Mouse (Mus musculus): ENCODE results near the gene Zfp263. TPM values are rescaled to one million over a fixed set of nuclear protein-coding genes. Genes with fewer than 3 reads are reported as not detected.

Zfp263 gene
- polyA plus RNA-seq, 1 experiment from 2014 or later: 50.5 TPM

- Histone ChIP-seq H3K36me3 (peaks cover 47% of the 10 kb centered on the region), H3K9me3 (peaks cover 27% of the 10 kb centered on the region), H3K27ac (no peak overlapping the region), H3K4me1 (replicated peaks) (peaks cover 31% of the 10 kb centered on the region), H3K9ac (peak overlapping the region; percentile 35; the same call in 1 of the 2 replicates), H3K4me2 (peak overlapping the region; percentile 97), H3K27me3 (no peaks in the 10 kb centered on the region), H3K4me3 (peak overlapping the region; percentile 81)
- 92% methylated on average over 4 of the region's 4 CpGs for WGBS
- no peak for ATAC-seq (ENCODE audit: low FRiP score)
Observed at GRCm38 (mm10) chr16:3745656-3746055, 1.8 kb downstream of the Zfp263 start.

- WGBS: 97% methylated on average over 3 of the region's 3 CpGs
Observed at GRCm38 (mm10) chr16:3748976-3749375, 5.1 kb downstream of the Zfp263 start.

GRCm38 (mm10) chr16:3771603-3772002 is 27.7 kb downstream of the Zfp263 start:
- H3K4me1 ChIP-seq (replicated peaks): no peaks in the 10 kb centered on the region
- no peak for ATAC-seq (ENCODE audit: low FRiP score)
- no peak overlapping the region for H3K4me3 ChIP-seq
- H3K27ac ChIP-seq: no peak overlapping the region
- no peaks in the 10 kb centered on the region for H3K27me3 ChIP-seq
- WGBS: 94% methylated on average over 4 of the region's 4 CpGs
- H3K36me3 ChIP-seq: peaks cover 18% of the 10 kb centered on the region
- peaks cover 5% of the 10 kb centered on the region; the same call in 1 of the 2 replicates for H3K9me3 ChIP-seq
- H3K4me2 ChIP-seq: no peak overlapping the region
- H3K9ac ChIP-seq: no peak overlapping the region

More at GRCm38 (mm10) chr16:3748976-3749375, 5.1 kb downstream of the Zfp263 start:
- Histone ChIP-seq H3K9ac (no peak overlapping the region), H3K9me3 (peaks cover 30% of the 10 kb centered on the region), H3K27ac (no peak overlapping the region), H3K4me1 (replicated peaks) (peaks cover 25% of the 10 kb centered on the region), H3K4me2 (no peak overlapping the region), H3K4me3 (no peak overlapping the region), H3K27me3 (no peaks in the 10 kb centered on the region), H3K36me3 (peaks cover 69% of the 10 kb centered on the region)
- ATAC-seq (ENCODE audit: low FRiP score): no peak

GRCm38 (mm10) chr16:3776365-3776764 is 32.5 kb downstream of the Zfp263 start:
- H3K9ac ChIP-seq: no peak overlapping the region
- no peak overlapping the region for H3K27ac ChIP-seq
- no peaks in the 10 kb centered on the region for H3K4me1 ChIP-seq (replicated peaks)
- ATAC-seq (ENCODE audit: low FRiP score): no peak
- H3K9me3 ChIP-seq: peaks cover 5% of the 10 kb centered on the region; the same call in 1 of the 2 replicates
- H3K4me2 ChIP-seq: no peak overlapping the region
- no peaks in the 10 kb centered on the region for H3K27me3 ChIP-seq
- peaks cover 10% of the 10 kb centered on the region for H3K36me3 ChIP-seq
- 90% methylated on average over 3 of the region's 3 CpGs for WGBS
- H3K4me3 ChIP-seq: no peak overlapping the region

GRCm38 (mm10) chr16:3777986-3778385 is 34.1 kb downstream of the Zfp263 start:
- Histone ChIP-seq H3K4me3 (no peak overlapping the region), H3K9me3 (peaks cover 5% of the 10 kb centered on the region; the same call in 1 of the 2 replicates), H3K4me1 (replicated peaks) (no peaks in the 10 kb centered on the region), H3K27ac (no peak overlapping the region), H3K9ac (no peak overlapping the region), H3K4me2 (no peak overlapping the region), H3K27me3 (no peaks in the 10 kb centered on the region), H3K36me3 (0 out of 2 replicates have a peak, but pooled peaks cover under 1% of the 10 kb centered on the region)
- WGBS: 74% methylated on average over 3 of the region's 3 CpGs
- ATAC-seq (ENCODE audit: low FRiP score): no peak

GRCm38 (mm10) chr16:3781237-3781636 is 37.3 kb downstream of the Zfp263 start:
- no peak for ATAC-seq (ENCODE audit: low FRiP score)
- Histone ChIP-seq H3K27me3 (no peaks in the 10 kb centered on the region), H3K4me3 (no peak overlapping the region), H3K36me3 (no peaks in the 10 kb centered on the region), H3K27ac (no peak overlapping the region), H3K9me3 (no peaks in the 10 kb centered on the region), H3K9ac (no peak overlapping the region), H3K4me1 (replicated peaks) (no peaks in the 10 kb centered on the region), H3K4me2 (no peak overlapping the region)

GRCm38 (mm10) chr16:3788394-3788793 is 44.5 kb downstream of the Zfp263 start:
- H3K4me1 ChIP-seq (replicated peaks): no peaks in the 10 kb centered on the region
- no peaks in the 10 kb centered on the region for H3K36me3 ChIP-seq
- H3K4me2 ChIP-seq: no peak overlapping the region
- no peak overlapping the region for H3K27ac ChIP-seq
- H3K9me3 ChIP-seq: no peaks in the 10 kb centered on the region
- ATAC-seq (ENCODE audit: low FRiP score): no peak
- H3K9ac ChIP-seq: no peak overlapping the region
- H3K4me3 ChIP-seq: no peak overlapping the region
- no peaks in the 10 kb centered on the region for H3K27me3 ChIP-seq

Other genes with a start within 250 kb of the Zfp263 start
- not detected in 2 replicates for gene Olfr161, start 153.1 kb upstream of the Zfp263 start, polyA plus RNA-seq (2015; fragmentation: Nextera tagmentation; extraction: Ambion mirVana)
- not detected in 2 replicates for gene Mefv, start 26.0 kb upstream of the Zfp263 start, polyA plus RNA-seq (2015; fragmentation: Nextera tagmentation; extraction: Ambion mirVana)
- not detected in 2 replicates for gene Olfr15, start 86.8 kb downstream of the Zfp263 start, polyA plus RNA-seq (2015; fragmentation: Nextera tagmentation; extraction: Ambion mirVana)
- 2.0 TPM in 2 replicates for gene Zfp174, start 103.2 kb downstream of the Zfp263 start, polyA plus RNA-seq (2015; fragmentation: Nextera tagmentation; extraction: Ambion mirVana)
- gene Naa60, start 128.3 kb downstream of the Zfp263 start, polyA plus RNA-seq (2015; fragmentation: Nextera tagmentation; extraction: Ambion mirVana): 80.0 and 83.1 TPM in 2 replicates
- 14.2 and 18.4 TPM in 2 replicates for gene Zfp597, start 140.5 kb downstream of the Zfp263 start, polyA plus RNA-seq (2015; fragmentation: Nextera tagmentation; extraction: Ambion mirVana)
- gene Gm20695, start 140.6 kb downstream of the Zfp263 start, polyA plus RNA-seq (2015; fragmentation: Nextera tagmentation; extraction: Ambion mirVana): 5.1 and 6.3 TPM in 2 replicates
- gene 1700037C18Rik, start 164.6 kb downstream of the Zfp263 start, polyA plus RNA-seq (2015; fragmentation: Nextera tagmentation; extraction: Ambion mirVana): 9.9 and 11.9 TPM in 2 replicates
- 34.4 and 35.8 TPM in 2 replicates for gene Cluap1, start 164.7 kb downstream of the Zfp263 start, polyA plus RNA-seq (2015; fragmentation: Nextera tagmentation; extraction: Ambion mirVana)
- 0.74 and 1.1 TPM in 2 replicates for gene Nlrc3, start 232.5 kb downstream of the Zfp263 start, polyA plus RNA-seq (2015; fragmentation: Nextera tagmentation; extraction: Ambion mirVana)

All from hindbrain, embryonic 13.5 days (tissue).